Mouse (Mus musculus): ENCODE measurements at regions not wholly inside any gene's neighbourhood (a gene's known extent, or its start where the extent isn't known, plus 50 kb on each side); places are given as distances from the start of the nearest gene placed in this dataset.

GRCm38 (mm10) chr8:8392303-8392702, 268.7 kb downstream of the Efnb2 start:
- WGBS = 53% methylated on average over 5 of the region's 5 CpGs
- no peak overlapping the region for H3K9ac ChIP-seq (replicated peaks; ENCODE audit: low read depth)
- H3K36me3 ChIP-seq (ENCODE audit: insufficient read depth, low read length) = no peaks in the 10 kb centered on the region
- no peak overlapping the region for H3K4me2 ChIP-seq (replicated peaks; ENCODE audit: low read depth, low read length)
- TF ChIP-seq EP300 (IDR thresholded peaks at IDR 0.05) = no peak
- no peak for TF ChIP-seq CTCF (IDR thresholded peaks at IDR 0.05)
- ATAC-seq = no peak
- no peaks in the 10 kb centered on the region for H3K9me3 ChIP-seq (ENCODE audit: low read length)
- no peak overlapping the region for H3K27ac ChIP-seq (ENCODE audit: low read length)
- no peaks in the 10 kb centered on the region for H3K27me3 ChIP-seq (replicated peaks; ENCODE audit: insufficient read depth, low read length)
- H3K4me1 ChIP-seq (ENCODE audit: insufficient read depth, low read depth, low read length) = no peaks in the 10 kb centered on the region
- H3K4me3 ChIP-seq (ENCODE audit: low read depth, low read length) = no peak overlapping the region
- DNase-seq (ENCODE audit: low spot score) = no peak

DNA sequence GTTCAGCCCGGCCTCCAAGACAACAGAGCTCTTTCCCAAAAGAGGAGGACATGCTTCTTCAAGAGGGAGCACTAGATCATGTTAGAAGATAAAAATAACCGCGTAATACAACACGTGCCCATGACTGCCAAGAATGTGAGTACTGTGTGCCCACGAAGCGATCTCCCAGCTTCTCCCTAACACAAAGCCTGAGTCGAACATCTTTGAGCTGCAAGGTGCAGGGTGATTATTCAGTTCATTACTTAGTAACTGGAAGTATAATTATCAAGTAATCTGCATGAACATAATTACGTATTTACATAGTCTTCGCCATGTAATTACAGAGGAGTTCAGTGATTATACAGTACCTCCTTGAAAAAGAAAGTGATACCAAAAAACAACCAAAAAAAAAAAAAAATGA, 269.7 kb downstream of the Efnb2 start:
- H3K9me3 ChIP-seq (ENCODE audit: low read length) = no peaks in the 10 kb centered on the region
- 78% methylated on average over 9 of the region's 9 CpGs for WGBS
- no peaks in the 10 kb centered on the region for H3K4me1 ChIP-seq (ENCODE audit: insufficient read depth, low read depth, low read length)
- no peak for DNase-seq (ENCODE audit: low spot score)
- no peak overlapping the region for H3K4me3 ChIP-seq (ENCODE audit: low read depth, low read length)
- H3K27me3 ChIP-seq (replicated peaks; ENCODE audit: insufficient read depth, low read length) = no peaks in the 10 kb centered on the region
- no peak for ATAC-seq
- no peak overlapping the region for H3K4me2 ChIP-seq (replicated peaks; ENCODE audit: low read depth, low read length)
- no peak for TF ChIP-seq EP300 (IDR thresholded peaks at IDR 0.05)
- H3K36me3 ChIP-seq (ENCODE audit: insufficient read depth, low read length) = no peaks in the 10 kb centered on the region
- no peak overlapping the region for H3K27ac ChIP-seq (ENCODE audit: low read length)
- no peak overlapping the region for H3K9ac ChIP-seq (replicated peaks; ENCODE audit: low read depth)

GRCm38 (mm10) chr8:8378248-8378647, 282.8 kb downstream of the Efnb2 start:
- ATAC-seq (no peak), DNase-seq (ENCODE audit: low spot score) (no peak)
- WGBS = 57% methylated on average over 4 of the region's 4 CpGs

DNA sequence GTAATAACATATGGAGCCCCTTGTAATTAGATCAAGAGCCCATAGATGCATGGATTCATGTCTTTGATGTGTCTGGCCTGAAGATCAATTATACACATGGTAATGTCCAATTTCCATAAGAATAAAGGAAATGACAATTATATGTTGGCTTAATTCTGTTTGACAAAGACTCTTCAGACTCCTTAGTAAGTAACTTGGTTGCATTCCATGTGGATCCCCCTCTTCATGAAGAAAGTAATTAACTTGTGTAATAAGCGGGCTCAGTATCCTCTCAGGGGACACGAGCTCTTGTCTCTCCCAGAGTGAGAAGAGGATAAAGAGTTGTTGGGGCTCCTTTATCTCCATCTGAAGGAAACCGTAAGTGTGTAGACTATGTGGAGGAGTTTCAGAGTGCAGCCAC, 284.3 kb downstream of the Efnb2 start:
- ATAC-seq (no peak), DNase-seq (ENCODE audit: low spot score) (no peak)
- no peaks in the 10 kb centered on the region for H3K27me3 ChIP-seq (replicated peaks; ENCODE audit: insufficient read depth, low read length)
- H3K36me3 ChIP-seq (ENCODE audit: insufficient read depth, low read length) = no peaks in the 10 kb centered on the region
- no peak for TF ChIP-seq EP300 (IDR thresholded peaks at IDR 0.05)
- no peak for TF ChIP-seq CTCF (IDR thresholded peaks at IDR 0.05)
- WGBS = 61% methylated on average over 3 of the region's 3 CpGs
- no peak overlapping the region for H3K9ac ChIP-seq (replicated peaks; ENCODE audit: low read depth)
- H3K4me3 ChIP-seq (ENCODE audit: low read depth, low read length) = no peak overlapping the region
- H3K9me3 ChIP-seq (ENCODE audit: low read length) = no peaks in the 10 kb centered on the region
- H3K4me2 ChIP-seq (replicated peaks; ENCODE audit: low read depth, low read length) = no peak overlapping the region
- no peaks in the 10 kb centered on the region for H3K4me1 ChIP-seq (ENCODE audit: insufficient read depth, low read depth, low read length)
- H3K27ac ChIP-seq (ENCODE audit: low read length) = no peak overlapping the region

More at GRCm38 (mm10) chr8:8378248-8378647, 282.8 kb downstream of the Efnb2 start:
- H3K4me1 ChIP-seq (ENCODE audit: insufficient read depth, low read depth, low read length) = no peaks in the 10 kb centered on the region
- no peak overlapping the region for H3K4me2 ChIP-seq (replicated peaks; ENCODE audit: low read depth, low read length)
- no peak overlapping the region for H3K9ac ChIP-seq (replicated peaks; ENCODE audit: low read depth)
- H3K27me3 ChIP-seq (replicated peaks; ENCODE audit: insufficient read depth, low read length) = no peaks in the 10 kb centered on the region
- no peak overlapping the region for H3K4me3 ChIP-seq (ENCODE audit: low read depth, low read length)
- H3K36me3 ChIP-seq (ENCODE audit: insufficient read depth, low read length) = no peaks in the 10 kb centered on the region
- no peak overlapping the region for H3K27ac ChIP-seq (ENCODE audit: low read length)
- no peaks in the 10 kb centered on the region for H3K9me3 ChIP-seq (ENCODE audit: low read length)
- TF ChIP-seq CTCF (IDR thresholded peaks at IDR 0.05) (no peak), EP300 (IDR thresholded peaks at IDR 0.05) (no peak)

GRCm38 (mm10) chr8:8376379-8376778, 284.7 kb downstream of the Efnb2 start:
- Histone ChIP-seq H3K27ac (ENCODE audit: low read length) (no peak overlapping the region), H3K4me1 (ENCODE audit: insufficient read depth, low read depth, low read length) (no peaks in the 10 kb centered on the region), H3K4me3 (ENCODE audit: low read depth, low read length) (no peak overlapping the region), H3K9ac (replicated peaks; ENCODE audit: low read depth) (no peak overlapping the region), H3K4me2 (replicated peaks; ENCODE audit: low read depth, low read length) (no peak overlapping the region), H3K9me3 (ENCODE audit: low read length) (no peaks in the 10 kb centered on the region), H3K27me3 (replicated peaks; ENCODE audit: insufficient read depth, low read length) (no peaks in the 10 kb centered on the region), H3K36me3 (ENCODE audit: insufficient read depth, low read length) (no peaks in the 10 kb centered on the region)
- no peak for ATAC-seq
- TF ChIP-seq EP300 (IDR thresholded peaks at IDR 0.05) (no peak), CTCF (IDR thresholded peaks at IDR 0.05) (no peak)
- DNase-seq (ENCODE audit: low spot score) = no peak
- WGBS = 42% methylated on average over 2 of the region's 2 CpGs

- H3K4me1 ChIP-seq (ENCODE audit: insufficient read depth, low read depth, low read length) = no peaks in the 10 kb centered on the region
These were observed 293.7 kb downstream of the Efnb2 start for GRCm38 (mm10) chr8:8367282-8367871.

More at GRCm38 (mm10) chr8:8367282-8367871, 293.7 kb downstream of the Efnb2 start:
- 48% methylated on average over 4 of the region's 4 CpGs for WGBS
- no peaks in the 10 kb centered on the region for H3K36me3 ChIP-seq (ENCODE audit: insufficient read depth, low read length)
- TF ChIP-seq EP300 (IDR thresholded peaks at IDR 0.05) (peak; percentile 97), CTCF (IDR thresholded peaks at IDR 0.05) (no peak)
- H3K9ac ChIP-seq (replicated peaks; ENCODE audit: low read depth) = no peak overlapping the region
- peak; percentile 75 for ATAC-seq
- H3K4me3 ChIP-seq (ENCODE audit: low read depth, low read length) = no peak overlapping the region
- peak; percentile 67 for DNase-seq (ENCODE audit: low spot score)
- no peaks in the 10 kb centered on the region for H3K9me3 ChIP-seq (ENCODE audit: low read length)
- no peak overlapping the region for H3K27ac ChIP-seq (ENCODE audit: low read length)
- H3K4me2 ChIP-seq (replicated peaks; ENCODE audit: low read depth, low read length) = no peak overlapping the region
- no peaks in the 10 kb centered on the region for H3K27me3 ChIP-seq (replicated peaks; ENCODE audit: insufficient read depth, low read length)

Measured in lung, postnatal 0 days (tissue).